Mouse (Mus musculus) brown adipose tissue, adult 24 weeks (tissue): ENCODE data around the gene Col4a1. TPM values are rescaled to one million over a fixed set of nuclear protein-coding genes. Genes with fewer than 3 reads are reported as not detected.

Experiments
- H3K27ac ChIP-seq: fragments of 200-500 bp; replicated peaks from 2 replicates; pipeline ENCODE4 v1.5.1; 2012; ENCODE audit warnings: low read depth, mild to moderate bottlenecking, low read length
- H3K4me1 ChIP-seq: fragments of 200-500 bp; 2 replicates; pipeline ENCODE4 v1.6.1; 2012; ENCODE audit warnings: low read length, mixed read lengths; ENCODE audit not compliant: control insufficient read depth, insufficient read depth, insufficient read length
- H3K4me3 ChIP-seq: fragments of 200-500 bp; 2 replicates; pipeline ENCODE4 v1.5.1; 2012; ENCODE audit warnings: low read depth, mild to moderate bottlenecking, low read length, moderate library complexity; ENCODE audit not compliant: insufficient read depth
- polyA plus RNA-seq: library from polyadenylated mRNA; stranded (reverse); fragments of >200 nt; gene quantifications from 2 replicates; pipeline ENCODE4 v1.2.4, GENCODE M21; 2012; ENCODE audit not compliant: missing spikeins, insufficient read depth, insufficient read length

The Col4a1 gene
- polyA plus RNA-seq, 1 experiment: 142 TPM

DNA sequence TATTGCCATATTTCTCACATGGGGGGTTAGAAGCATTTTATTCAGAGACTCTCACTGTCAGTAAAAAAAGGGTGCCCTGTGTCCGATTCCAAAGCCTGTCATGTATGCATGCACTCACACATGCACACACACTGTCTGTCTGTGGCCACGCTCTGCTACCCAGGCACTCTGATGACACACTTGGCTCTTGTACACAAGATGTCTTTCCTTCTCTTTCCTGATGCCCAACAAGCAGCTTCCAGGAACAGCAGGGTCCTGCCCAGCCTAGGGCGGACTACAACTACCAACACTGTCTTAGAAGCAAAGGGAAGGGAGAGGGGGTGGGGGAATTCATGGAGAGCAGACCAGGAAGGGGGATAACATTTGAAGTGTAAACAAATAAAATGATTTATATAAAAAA lies 162.4 kb downstream of the Col4a1 start:
- H3K27ac ChIP-seq: no peak overlapping the region
- no peaks in the 10 kb centered on the region for H3K4me1 ChIP-seq
- no peak overlapping the region for H3K4me3 ChIP-seq

DNA sequence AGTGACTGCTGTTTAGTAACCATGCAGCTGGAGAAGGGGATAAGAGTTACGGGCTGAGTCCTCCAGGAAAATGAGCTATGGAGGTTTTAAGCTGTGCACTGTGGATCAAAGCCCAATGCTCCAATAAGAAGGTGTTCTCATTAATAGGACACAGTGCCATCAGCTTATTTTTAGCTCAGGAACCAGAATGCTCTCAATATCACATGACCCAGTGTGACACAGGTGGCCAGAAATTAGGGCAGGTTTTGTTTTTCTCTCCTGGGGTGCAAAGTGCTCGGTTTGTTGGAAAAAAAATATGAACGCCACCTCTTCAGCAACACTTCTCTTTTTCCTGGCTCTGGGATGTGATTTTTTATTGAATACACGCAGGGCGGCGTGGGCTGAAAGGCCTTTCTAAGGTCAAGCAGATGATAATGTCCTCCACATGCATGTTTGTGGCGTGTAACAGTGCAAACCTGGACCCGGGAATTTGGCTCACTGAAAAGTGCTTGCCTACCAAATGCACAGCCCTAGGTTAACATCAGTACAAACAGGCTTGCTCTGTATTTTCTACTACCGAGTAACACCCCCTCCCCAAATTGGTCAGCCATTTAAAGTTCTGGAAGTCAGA lies 163.3 kb downstream of the Col4a1 start:
- Histone ChIP-seq H3K27ac (no peak overlapping the region), H3K4me1 (no peaks in the 10 kb centered on the region), H3K4me3 (no peak overlapping the region)

DNA sequence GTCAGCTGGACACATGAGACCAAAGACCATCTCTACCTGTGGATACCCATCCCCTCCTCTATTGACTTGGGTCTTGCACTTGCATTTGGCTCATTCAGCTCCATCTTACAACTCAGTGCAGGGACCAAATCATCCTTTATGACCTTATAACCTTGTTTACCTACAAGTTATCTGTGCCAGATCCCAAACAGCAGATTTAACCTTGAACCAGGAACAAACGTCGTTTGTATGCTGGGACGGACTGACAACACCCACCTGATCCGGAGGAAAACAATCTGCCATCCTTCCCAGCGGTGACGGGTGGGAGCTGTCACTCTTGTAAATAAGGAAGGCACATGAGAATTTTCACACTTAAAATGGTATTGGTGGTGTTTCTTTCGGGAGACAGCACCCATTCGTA lies 163.8 kb downstream of the Col4a1 start:
- Histone ChIP-seq H3K4me1 (no peaks in the 10 kb centered on the region), H3K27ac (no peak overlapping the region), H3K4me3 (no peak overlapping the region)

Other genes starting within 250 kb of the Col4a1 start
- 51.1 and 77.2 TPM in 2 replicates for gene Col4a2, start within 50 bp of the Col4a1 start, polyA plus RNA-seq
- gene Rab20, start 165.9 kb upstream of the Col4a1 start, polyA plus RNA-seq: 1.6 and 3.2 TPM in 2 replicates
- gene Naxd, start 184.7 kb upstream of the Col4a1 start, polyA plus RNA-seq: 65.0 and 69.8 TPM in 2 replicates
- 43.7 and 44.1 TPM in 2 replicates for gene Cars2, start 238.0 kb upstream of the Col4a1 start, polyA plus RNA-seq
- gene Ing1, start 242.7 kb upstream of the Col4a1 start, polyA plus RNA-seq: 13.9 and 17.2 TPM in 2 replicates